Mouse (Mus musculus): Measurements from ENCODE around the gene Natd1. TPM values are rescaled to one million over a fixed set of nuclear protein-coding genes. Genes with fewer than 3 reads are reported as not detected.

The Natd1 gene
- polyA plus RNA-seq (2017; shearing (Covaris generic)), result 1 to 10 TPM; 5.7 to 6.8 TPM

DNA sequence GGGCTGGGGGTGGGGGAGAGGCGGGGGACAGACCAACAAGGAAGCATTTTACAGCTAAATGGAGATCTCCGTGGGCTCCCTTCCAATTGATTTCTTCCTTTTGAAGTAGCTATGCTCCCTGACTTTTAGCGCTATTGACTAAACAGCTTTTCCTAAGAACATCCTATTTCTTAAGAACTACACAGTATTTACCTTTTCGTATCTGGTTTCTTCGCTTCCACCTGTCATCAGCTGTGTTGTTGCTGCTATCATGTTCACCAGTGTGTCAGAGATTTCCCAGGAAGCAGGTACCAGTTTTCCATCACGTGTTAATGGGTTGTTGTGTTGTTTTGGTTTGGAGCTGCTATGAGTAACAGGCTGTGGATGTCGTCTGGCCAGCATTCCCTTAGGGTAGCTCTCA is at the start of gene Natd1:
Natd1 (minus strand) TSS at position 260 of the 400 bp plus-strand sequence.
- ATAC-seq, result no peak

DNA sequence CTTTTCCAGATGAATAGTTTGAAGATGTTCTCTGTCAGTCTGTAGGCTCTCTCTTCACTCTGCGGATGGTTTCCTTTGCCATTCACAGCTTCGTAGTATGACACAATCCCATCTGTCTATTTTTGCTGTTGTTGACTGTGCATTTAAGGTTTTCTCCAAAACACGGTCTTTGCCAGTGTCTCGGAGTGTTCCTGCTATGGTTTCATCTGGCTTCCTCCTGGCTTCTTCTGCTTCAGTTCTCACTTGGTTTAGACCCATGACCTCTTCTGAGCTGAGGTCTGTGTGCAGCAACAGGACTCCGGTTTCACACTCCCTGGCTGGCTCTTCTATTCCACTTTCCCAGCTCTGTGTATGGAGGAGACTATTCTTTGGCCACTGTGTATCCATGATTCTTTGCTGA is 48.2 kb upstream of the Natd1 start:
- no peak for ATAC-seq

DNA sequence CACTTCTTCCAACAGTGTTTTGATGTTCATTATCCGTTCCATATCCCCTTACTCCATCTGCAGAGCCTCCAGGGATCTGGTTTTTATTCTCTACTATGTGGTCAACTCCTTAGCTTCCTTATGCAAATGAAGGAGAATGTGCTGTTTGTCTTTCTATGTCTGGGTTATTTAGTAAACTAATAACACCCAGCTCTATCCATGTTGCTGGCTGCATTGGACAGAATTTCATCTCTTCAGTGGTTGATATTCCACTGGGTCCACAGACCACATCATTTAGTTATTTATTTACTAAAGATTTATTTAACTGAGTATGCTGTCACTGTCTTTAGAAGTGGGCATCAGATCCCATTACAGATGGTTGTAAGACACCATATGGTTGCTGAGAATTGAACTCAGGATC is 46.6 kb upstream of the Natd1 start:
- no peak for ATAC-seq

DNA sequence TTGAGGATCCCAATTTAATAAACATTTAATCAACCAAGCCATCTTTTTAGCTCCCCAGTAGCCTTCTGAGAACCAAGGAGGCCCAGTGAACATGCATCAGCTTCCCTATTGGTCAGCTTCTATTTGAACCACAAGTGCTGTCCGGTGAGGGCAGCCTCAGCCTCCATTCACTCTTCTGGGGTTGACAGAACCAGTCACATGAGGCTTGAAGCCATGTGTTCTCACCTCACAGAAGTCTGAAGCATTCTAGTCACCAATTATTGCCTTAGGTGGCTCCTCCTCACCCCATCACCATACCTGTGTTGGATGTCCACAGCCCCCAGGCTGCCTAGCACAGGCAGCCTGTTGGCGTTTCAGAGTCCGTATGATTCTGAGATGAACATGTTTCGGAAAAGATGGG is 44.4 kb upstream of the Natd1 start:
- no peak for ATAC-seq

DNA sequence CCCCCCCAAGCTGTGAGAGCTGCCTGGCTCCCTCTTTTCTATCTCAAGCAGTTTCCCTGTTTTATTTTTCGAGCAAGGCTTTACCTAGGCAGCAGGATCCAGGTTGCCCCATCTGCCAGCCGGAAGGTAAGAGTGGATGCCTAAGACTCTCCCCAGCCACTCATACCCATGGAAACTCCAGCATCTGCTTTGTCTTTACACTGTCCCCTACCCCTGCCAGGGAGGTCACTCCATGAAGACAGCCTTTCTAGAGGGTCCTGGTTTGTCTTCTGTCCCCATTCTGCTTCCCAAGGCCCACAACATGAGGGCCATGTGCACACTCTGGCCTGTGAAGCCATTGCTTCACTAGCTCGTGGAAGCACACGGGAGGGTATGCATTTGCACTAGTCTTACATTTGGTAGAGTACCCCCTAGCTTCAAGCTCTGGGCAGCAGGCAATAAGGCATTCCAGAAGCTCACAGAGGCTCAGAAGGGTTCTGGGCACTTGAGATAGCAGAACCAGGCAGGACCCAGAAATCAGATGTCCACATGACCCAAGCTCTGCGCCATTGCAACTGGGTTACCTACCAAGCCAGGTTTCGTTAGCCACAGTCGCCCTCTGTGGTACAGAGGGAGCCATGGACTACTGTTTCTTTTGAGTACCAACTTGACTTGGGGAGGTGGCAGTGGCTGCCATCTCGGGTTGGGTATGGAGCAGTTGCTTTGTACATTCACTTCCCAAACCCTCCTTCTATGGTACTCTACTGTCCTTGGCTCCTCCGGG is 41.3 kb upstream of the Natd1 start:
- no peak for ATAC-seq

DNA sequence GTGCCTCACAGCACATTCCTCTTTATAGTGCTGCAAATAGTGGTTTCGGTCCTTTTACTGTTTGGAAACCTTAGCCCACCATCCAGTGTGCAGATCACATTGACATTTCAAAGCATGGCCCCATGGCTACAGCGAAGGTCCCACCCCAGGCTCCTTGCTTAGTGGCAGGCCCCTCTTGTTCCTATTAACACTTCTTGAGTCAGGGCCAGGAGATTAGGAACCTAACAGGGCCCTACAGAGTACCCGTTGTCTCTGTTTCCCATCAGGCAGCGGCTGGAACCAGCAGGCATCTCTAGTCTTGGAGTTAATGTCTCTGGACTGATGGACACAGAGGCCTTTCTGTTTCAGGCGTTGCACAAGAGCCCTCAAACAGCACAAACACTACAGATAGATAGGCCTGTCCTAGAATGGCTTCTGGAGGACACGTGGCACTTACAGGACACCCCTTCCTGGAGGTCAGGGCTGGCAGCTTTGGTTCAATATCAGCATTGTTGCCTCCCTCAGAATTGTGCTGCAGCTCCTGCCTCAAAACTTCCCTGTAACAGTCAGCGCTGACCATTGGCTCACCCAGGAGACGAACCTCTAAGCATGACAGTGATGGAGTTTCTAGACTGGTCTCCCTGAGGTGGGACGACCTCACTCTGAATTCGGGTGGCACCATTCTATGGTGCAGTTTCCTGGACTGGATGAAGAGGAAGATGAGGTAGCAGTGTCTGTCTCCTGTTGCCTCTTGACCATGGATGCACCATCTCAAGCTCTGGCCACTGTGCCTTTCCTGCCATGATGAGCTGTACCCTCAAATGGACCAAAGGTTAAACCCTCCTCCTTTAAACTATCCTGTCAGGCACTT is 39.9 kb upstream of the Natd1 start:
- ATAC-seq, result no peak

DNA sequence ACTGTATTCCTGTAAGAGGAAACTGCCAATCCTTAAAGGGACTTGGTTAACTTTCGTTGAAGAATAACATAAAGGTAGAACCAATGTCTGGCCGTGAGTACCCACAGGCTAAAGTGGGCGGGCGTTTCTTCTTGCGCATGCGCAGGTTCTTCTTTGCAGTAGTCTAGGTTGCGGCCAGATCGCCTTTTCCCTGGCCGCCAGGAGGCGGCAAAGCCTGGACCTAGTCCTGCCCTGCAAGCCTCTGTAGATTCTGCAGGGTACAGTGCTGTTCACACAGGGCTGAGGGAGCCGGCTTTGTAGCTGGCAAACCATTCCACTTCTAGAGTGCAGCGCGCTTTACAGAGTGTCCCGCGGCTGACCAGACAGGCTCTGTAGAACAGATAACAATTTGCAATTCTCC is 39.3 kb upstream of the Natd1 start:
- ATAC-seq, result no peak

DNA sequence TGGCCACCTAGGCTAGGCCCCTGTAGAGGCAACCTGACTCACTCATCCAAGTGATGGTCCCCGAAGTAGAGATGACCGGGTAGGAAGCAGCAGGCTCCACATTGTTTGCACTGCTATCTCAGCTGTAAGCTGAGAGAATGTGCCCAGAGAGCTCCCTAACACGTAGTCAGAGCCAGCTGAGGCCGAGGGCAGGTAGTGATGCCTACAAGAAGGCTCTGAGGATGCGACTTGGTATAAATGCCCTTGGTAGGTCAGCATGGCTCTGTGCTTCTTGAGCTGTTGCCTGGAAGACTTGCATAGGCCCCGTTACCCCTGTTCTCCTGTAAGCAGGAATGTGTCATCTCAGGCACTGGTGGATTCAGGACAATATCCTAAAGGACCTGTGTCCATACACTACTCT is 38.4 kb upstream of the Natd1 start:
- no peak for ATAC-seq

DNA sequence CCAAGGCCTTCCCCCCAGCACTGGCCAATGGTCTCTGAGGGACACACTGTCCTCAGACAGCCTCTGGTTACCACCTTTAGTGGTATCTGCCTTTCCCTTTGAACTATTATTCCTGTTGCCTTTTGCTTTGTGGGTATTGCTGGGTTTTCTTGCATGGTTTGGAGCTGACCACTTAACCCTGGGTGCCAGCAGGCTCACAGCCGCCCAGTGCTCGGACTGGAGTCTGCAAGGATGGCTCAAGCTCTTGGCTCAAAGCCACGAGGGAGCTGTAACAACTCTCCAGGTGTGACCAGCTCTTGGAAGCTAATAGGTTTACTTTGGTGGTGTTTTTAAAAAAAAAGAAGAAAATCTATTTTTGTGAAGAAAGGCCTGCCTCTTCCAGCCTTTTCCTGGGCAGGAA is 37.8 kb upstream of the Natd1 start:
- ATAC-seq, result no peak

DNA sequence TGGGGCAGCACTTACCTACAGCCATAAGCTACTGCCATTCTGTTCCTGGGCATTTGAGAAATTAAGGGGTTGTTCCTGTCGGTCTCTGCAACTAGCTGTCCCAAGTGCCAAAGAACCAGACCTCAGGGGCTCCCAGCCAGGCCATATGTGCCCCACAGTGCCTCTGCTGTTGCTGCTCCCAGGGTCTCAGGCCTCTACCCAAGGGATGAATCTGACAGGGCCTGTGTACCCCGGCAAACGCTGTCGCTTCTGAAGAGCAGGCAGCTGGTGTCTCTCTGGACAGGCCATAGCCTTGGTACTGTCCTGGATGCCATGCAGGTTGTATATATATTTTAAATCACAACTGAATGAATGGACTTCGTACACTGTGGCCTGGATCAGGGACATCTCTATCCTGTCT is 37.3 kb upstream of the Natd1 start:
- ATAC-seq, result no peak

DNA sequence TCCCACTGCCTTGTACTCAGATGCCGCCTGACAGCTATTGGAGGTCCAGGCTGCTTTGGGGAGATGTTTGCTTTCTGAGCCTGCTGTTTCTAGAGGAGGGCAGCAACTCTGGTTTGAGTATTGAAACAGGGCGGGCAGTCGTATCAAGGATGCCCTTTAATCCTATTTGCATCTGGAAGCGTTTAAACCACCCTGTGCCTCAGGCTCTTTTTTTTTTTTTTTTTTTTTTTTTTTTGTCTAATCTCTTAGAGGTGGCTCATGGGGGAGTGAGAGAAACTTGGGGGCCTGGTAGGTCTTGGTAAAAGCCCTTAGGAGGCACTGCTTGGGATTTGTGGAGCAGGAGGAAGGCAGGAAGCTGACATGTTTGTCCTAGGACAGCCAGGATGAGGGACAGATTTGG is 30.5 kb upstream of the Natd1 start:
- no peak for ATAC-seq

DNA sequence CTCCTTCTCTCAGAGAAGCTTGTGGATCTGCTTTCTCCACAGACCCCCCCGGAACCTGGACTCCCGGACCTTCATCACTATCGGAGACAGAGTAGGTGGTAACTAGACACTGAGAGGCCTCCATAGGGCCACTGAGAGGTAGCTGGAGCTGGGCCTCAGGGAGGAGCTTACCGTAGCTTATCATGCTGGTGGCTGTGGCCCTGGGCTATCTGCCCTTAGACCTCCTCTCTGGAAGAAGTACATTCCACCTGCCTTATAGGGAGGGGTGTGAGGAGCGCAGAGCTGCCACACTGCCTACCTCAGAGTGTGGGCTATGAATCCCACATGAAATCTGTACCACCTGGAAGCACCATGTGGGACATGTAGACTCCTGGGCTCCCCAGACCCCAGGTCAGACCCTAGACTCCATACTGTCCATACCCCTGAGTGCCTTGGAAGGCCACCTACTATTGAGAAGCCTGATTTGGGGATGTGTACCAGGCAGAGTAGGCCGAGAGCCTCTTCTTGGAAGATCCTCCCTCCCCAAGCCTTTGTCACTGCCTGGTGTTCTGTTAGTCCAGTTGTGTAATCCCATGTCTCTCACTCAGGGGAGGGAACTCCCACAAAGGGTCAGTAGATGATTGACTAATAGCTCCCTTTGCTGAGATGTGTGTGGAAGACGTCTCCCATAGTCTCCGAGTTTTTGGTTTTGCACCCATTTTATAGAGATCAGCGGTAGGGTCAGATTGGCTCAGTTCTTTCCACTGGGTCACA is 27.9 kb upstream of the Natd1 start:
- ATAC-seq, result no peak

DNA sequence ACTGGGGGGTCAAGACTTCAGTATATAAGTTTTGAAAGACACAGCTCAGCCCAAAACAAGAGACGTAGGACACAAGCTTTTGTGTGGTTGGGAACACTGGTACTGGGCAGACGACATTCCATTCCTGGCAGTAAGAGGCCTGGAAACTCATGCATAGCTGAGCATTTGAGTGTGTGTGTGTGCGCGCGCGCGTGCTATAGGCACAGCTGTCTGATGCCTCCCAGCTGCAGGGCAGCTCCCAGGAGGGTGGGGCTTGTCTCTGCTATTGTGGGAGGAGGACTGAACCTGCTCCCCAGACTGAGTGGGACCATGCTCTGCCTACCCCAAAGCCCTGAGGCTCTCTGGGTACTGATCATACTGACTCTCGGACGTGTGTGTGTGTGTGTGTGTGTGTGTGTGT is 26.8 kb upstream of the Natd1 start:
- no peak for ATAC-seq

DNA sequence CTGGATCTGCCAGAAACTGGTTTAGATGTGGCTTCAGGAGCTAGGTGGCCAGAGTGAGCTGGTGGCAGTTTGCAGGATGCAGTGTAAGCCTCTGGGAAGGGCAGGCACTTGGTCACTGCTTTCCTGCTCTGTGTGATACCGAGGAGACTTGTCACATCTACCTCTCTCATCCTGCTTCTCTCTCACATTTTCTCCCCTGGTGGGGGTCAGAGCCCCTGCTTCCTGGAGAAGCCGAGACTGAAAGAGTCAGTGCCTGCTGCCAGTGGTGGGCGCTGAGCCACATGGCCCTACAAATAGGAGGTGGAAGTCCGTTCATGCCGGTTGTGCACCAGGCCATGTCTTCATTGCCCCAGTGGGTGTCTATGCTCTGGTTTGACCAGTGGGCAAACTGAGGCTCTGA is 26.0 kb upstream of the Natd1 start:
- no peak for ATAC-seq

DNA sequence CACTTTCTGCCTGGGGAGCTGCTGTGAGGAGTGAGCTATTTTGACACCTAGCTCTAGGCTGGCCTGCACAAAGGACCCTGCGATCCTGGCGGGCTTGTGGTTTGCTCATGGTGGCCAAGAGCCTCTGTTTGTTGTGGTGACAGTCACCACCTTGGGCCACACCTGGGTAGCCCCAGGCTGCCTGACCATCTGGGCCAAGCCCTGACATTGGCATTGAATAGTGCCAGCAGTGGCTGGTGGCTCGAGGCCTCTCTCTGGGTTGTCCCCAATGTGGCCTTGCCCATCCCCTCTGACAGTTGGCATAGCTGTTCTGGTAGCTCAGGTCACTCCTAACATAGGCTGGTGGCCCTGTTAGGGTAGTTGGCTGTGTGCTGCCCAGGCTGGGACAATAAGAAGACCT is 24.9 kb upstream of the Natd1 start:
- ATAC-seq, result no peak

DNA sequence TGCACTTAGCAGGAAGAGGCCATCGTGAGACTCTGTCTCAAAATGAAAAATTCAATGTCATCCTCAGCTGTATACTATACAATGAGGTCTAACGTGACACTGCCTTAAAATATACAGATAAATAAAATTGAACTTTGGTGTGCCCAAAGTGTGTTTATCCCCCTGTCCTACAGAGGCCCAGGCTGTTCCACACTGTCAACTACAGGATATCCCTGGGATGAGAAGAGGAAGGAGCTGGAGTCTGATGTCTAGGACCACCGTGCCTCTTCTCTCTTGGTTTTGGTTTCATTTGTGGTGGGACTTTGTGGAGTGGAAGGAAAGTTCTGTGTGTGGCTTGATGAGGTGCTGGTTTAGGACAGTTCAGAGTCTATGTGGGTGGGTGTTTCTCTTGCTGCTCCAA is 23.1 kb upstream of the Natd1 start:
- no peak for ATAC-seq

DNA sequence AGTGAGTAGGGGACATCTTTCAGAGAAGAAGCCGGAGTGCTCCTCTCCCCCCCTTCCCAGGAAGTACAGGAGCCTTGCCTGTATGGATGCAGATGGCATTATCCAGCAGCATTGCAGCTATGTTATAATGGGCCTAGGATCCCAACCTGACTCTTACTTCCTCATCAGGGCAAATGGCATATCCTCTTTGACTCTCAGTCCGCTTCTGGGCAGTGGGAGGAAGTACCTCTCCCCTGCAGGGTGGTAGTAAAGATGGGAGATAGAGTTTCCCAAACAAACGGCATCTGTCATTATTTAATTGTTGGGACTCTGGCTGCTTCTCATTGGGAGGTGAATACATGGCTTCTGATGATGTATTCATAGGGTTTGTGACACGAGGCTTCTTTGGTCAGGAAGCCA is 21.4 kb upstream of the Natd1 start:
- ATAC-seq, result no peak

DNA sequence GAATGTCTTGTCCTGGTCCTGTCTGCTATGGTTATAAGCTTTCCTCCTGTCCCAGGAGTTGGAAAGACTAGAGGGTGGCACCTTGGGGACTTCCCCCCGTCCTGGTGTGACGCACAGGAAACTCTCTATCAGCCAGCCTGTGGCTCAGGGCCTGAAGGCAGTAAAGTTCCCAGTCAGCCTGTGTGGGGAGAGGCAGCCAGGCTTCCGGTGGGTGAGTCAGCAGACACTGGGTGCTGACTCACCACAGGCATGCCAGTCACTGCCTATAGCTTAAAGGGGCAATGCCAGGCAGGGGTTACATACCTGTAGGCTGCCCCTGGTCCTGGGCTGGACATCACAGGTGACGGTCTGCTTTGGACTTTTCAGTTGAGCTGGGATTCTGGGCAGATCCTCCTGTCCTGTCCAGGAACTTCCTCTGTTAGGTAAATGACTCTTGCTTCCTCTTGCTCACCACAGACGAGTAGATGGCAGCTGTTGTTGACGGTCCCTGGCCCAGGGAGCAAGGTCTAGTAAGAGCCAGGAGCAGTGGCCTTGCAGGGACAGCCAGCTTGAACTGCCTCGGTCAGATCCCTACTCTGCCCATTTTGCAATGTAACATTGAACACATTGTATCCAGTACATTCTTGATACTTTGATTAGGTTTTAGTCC is 20.9 kb upstream of the Natd1 start:
- ATAC-seq, result peak; percentile 77

DNA sequence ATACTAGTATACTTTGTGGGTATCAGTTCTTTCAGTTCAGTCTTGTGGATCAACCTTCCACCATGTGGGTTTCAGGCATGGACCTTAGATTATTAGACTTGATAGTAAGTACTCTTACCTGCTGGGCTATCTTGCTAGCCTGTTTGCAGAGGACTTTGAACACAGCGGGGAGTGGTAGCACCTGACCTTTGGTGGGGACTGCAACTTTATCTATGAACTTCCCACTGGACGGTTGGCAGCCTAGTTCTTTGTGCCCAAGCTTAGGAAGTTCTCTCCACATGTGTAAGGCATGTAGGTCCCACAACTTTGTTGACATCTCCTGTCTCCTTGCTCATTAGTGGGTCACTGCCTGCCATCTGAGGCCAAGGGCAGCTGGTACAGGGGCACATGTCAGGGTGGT is 20.2 kb upstream of the Natd1 start:
- ATAC-seq, result no peak

DNA sequence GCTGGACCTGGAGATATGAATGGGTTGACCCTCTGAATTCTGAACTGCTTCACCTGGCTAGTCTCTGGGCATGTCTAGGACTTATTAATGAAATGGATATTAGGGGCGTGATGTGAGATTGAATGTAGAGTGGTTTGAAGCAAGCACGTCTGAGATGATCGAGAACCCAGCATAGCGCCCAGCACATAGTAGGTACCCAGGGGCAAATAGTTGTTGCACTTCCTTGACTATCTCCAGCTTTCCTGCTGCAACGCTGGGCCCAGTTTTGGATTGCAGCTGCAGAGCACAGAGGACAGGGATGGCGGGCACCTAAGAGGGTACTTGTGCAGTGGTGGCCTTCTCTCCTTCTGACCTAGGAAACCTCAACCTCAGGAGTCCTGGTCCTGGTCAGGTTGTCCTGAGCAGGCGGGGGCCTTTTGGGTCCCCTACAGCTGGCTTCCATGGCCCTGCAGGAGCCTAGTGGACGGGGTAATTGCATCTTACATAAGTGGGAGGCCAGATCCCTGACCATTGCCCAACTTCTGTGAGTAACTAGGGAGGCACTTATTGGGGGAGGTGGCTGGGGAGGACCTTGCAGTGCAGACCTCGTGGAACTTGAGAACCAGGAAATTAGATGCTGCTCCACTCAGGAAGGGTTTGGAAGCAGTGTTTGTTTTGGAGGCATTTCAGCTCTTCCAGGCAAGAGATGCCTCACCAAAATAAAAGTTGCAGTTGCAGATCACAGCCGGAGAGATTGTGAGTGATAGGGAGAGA is 18.8 kb upstream of the Natd1 start:
- ATAC-seq, result no peak

DNA sequence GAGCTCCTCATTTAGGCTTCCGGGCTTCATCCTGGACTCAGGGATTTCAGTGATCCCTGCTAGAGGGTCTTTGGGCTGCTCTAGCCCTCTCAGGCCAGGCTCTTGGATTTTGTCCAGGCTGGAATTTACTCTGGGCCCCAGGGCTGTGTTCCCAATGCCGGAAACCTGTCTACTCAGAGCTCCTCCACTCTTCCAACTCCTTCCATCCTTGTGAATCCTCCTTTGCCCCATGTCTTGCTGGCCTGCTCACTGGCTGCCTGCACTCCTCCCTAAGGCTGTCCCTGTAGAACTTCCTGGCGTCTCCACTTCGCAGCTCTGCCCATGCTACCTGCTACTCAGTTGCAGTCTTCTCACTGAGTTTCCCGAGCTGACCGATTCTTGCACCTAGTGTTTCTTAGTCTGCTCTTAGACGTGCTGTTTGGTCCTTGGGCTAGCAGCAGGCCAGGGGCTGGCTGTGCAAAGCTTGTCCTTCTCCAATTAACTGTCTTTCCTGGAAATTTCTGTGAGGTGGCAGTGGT is 18.0 kb upstream of the Natd1 start:
- ATAC-seq, result no peak
